Mouse (Mus musculus) right cerebral cortex, postnatal 25 days (tissue): ENCODE results near the gene Scn5a.

Experiments
- DNase-seq: peaks from one replicate; pipeline ENCODE4 v3.0.0; 2022

The Scn5a gene

DNA sequence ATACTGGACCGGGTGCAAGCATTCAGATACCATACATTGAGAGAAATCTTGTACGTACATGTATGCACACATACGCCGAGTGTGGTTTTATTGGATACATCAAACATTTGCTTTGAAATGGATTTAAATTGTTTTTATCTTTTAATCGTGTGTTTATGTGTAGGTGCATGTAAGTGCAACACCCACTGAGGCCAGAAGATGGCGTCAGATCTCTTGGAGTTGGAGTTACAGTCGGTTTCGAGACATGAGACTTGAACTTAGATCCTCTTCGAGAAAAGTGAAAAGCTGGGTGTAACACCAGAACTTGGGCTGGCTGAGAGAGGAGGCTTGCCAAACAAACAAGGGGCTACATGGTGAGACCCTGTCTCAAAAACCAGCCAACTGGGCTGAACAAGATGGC is 75.2 kb downstream of the Scn5a start:
- DNase-seq, result no peak

DNA sequence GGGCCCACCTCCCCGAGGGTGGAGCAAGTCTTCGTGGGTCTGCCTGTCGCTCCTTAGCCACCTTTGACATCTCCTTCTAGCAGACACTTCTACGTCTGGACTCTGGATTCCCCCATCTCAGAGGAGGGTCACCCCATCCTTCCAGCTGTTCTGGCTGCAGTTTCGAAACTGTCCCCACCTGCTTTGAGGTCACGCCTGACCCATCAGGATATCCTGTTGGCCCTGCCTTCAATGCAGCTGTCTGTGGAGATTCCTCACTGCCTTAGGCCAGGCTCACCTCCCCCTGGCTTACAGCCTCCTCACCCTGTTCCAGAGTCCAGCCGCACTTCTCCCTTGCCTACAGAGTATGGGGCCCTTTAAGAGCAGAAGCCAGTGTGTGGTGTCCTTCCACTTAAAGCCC is 79.9 kb downstream of the Scn5a start:
- DNase-seq, result no peak

DNA sequence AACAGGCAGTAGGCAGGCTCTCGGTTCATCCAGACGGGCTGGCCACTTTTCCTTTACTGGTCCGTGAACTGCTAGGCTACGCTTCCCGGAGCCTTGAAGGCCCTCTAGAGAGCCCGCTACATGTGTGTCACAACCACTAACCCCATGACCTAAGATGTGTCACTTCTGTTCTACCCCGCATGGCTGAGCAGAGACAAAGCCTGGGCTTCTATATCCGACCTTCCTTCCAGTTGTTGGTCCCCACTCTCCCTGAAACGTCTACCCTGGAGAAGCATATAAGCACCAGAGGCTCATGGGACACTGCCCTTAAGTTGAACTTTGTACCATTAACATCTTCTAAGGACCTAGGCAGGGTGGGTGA is 80.6 kb downstream of the Scn5a start:
- no peak for DNase-seq

DNA sequence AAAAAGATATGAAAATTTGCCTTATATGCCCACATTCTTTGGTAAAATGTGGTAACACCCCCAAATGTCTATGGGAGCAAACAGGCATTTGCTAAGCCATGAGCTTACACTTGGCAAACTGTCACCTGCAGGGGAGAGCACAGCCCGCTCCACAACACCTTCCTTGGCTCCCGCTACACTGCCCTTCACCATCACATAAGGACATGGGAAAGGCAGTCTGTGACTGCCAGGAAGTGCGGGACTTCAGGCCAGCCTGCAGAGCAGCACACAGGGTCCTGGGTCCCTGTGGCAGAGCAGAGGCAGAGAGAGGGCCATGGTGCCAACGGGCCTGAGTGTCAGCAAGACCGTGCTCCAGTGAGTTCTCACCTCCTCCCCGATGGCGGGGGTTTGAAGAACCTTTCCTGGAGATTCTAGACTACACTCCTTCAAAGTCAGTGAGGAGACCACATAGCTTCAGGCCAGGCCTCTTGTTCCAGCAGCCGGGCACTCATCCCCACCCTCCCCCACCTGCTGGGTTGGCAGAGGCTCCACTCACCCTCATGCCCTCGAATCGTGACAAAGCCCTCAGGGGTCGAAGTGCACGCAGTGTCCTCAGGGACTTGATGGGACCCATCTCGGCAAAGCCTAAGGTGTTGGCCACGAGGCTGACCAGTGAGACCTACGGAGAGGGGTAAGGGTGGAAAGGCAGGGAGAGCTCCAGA is 81.1 kb downstream of the Scn5a start:
- no peak for DNase-seq

DNA sequence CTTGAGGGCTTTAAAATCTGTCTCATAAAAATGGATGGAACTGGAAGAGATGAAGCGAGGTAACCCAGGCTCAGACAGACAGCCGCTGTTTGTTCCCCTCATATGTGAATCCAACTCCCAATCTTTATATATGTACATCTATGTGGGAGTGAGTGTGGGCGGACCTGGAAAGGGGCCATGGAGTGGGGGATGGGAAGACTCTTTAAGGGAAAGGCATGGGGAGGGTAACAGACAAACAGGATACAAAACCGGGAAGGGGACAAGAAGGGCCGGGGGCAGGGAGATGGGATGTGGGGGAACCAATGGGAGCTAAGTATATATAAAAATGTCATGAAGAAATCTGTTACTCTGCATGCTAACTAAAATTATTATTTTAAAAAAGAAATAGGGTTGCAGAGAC is 81.9 kb downstream of the Scn5a start:
- DNase-seq, result peak; percentile 18

DNA sequence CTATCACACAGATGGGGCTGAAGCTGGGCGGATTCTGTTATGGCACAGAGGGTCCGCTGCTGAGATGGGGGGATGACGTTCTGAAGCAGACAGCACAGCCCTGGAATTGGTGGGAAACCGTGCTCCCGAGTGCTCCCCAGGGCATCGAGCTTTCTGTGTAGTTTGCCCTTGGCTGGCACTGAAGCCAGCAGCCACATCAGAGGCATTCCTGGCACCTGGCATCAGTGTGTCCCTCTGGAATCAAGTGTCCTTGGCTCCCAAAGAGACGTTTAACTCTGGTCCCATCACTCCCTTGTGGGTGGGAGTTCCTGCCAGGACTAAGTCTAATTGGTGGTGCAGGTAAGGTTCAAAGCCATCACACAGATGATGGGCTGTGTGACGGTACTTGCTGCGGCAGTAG is 82.5 kb downstream of the Scn5a start:
- DNase-seq, result no peak

DNA sequence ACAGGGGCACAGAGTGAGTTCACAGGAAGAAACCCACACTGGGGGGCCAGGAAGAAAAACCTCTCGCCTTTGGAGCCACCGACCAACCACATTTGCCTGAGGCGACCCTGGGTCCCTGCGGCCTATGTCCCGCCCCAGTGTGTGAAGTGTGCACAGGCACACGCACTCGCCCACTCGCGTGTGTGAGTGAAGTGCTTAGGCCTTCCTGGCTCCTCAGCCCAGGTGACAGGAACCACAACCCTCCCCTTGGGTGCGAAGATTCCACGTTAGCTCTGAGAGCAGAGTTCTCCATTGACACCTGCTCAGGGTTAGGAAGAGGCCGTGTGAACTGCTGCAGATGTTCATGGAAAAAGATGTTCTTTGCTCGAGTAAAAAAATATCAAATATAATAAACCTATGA is 93.9 kb downstream of the Scn5a start:
- DNase-seq, result no peak

DNA sequence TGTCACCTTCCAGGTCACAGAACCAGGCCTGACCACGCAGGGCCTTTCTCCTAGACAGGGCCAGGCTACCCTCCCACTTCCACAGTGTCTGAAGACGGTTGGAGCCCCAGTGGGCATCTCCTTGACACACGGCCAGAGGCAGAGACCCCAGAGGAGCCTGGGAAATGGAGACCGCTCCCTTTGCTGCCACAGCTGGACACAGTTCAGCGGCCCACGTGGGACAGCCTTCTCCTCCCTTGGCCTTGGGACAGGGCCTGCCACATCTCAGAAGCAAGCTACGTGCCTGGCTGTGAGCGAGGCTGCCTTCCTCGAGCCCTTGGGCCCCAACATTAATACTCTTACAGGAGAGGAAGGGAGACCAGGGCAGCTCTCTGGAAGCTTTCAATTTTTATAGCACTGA is 94.4 kb downstream of the Scn5a start:
- DNase-seq, result no peak

DNA sequence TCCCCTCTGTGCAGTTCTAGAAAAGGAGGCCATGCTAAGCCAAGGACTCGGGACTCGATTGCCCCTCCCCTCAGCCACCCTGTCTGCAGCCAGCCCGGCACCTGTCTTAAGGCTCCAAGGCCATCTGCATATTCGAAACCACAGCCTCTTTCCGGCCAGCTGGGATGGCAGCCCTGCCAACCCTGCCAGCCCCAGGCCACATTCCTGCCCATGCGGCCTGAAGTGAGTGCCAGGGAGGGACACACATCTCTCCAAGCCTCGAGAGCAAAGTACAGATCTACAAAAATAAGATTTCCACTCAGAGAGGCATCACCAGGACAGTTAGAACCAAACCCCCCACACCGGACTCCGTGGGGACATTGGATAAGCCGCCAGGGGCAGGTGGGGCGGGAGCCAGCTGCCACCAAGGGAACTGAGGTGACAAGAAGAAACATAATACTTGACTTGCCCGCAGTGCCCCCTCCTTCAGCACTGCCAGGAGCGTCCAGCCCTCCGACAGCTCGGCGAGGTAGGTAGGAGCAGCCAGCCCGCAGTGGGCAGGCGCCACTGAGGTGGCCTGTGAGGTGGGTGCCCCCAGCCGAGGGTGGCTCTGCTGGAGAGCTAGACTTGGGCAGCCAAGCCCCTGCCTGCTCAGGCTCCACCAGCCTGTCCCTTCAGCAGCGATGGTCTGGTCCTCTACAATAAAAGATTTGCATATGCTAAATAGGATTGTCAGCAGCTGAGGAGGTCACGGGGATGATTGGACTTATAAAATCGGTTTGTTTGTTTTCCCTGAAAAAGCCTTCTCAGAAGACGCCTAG is 95.1 kb downstream of the Scn5a start:
- no peak for DNase-seq

DNA sequence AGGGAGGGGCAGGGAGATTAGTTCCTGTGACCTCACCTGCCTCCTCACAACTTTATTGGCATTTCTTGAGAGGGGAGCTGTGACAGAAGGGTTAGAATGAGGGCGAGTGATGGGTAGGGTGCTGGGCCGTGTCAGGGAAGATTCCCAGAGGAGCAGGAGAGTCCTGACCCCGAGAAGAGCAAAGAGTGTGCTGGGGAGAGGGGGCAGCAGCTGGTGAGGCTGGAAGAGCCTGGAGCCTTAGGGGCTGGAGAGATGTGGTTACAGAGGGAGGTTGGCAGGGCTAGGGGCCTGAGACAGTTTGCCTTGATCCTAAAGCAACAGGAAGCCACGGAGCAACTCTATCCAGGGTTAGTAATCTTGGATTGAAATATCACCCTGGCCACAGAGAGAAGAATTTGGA is 97.2 kb downstream of the Scn5a start:
- no peak for DNase-seq

DNA sequence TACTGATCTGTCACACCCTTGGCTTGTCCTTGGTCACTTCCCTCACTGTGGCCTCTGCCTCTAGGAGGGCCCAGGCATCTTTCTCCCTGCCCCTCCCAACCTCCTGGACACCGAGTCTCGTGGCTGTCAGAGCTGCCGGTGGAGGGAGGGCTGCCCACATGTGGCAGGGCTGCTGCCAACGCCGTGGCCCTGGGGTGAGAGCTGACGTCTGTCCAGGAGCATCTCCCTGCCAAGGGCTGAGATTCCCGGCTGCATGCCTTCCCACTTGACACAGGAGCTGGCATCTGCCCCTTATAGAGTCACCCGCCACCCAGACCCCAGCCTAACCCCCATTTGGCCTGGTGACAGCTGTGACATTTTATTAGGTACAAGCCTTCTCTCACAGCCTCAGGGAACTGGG is 99.5 kb downstream of the Scn5a start:
- DNase-seq, result no peak

DNA sequence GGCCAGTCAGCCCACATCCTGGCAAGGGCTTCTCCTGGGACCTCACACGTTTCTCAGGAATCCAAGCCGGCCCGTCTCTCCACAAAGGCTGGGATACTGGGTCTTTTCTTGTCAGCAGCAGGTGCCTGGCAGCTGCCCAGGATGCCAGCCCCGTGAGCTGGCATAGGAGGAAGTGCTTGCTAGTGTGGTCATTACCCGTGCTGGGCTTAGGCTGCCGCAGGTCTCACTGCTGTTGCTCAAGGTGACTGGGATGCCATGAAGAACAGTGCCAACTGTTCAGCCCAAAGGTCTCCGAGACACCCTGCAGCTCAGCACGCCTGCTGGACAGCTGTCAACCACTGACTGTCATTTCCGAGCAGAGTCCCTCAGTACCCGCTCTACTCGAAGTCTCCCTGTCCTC is 100.5 kb downstream of the Scn5a start:
- no peak for DNase-seq

DNA sequence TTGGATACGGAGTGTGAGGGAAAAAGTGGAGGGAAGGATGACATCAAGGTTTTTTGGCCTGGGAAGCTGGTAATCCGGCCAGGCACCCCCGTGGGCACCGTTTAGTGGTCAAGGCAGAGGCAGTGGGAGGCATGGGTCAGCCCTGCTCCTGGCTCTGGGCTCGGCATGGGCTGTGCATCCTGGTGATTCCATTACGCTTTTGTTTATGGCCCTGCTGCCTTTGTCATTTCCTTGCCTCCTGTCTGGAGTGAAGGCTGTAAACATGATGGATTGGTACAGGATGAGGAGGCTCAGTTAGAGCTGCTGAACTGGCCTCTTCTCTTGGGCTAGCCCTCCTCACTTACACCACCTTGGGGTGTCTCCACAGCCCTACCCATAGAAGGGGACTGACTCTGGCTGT is 101.1 kb downstream of the Scn5a start:
- DNase-seq, result no peak

DNA sequence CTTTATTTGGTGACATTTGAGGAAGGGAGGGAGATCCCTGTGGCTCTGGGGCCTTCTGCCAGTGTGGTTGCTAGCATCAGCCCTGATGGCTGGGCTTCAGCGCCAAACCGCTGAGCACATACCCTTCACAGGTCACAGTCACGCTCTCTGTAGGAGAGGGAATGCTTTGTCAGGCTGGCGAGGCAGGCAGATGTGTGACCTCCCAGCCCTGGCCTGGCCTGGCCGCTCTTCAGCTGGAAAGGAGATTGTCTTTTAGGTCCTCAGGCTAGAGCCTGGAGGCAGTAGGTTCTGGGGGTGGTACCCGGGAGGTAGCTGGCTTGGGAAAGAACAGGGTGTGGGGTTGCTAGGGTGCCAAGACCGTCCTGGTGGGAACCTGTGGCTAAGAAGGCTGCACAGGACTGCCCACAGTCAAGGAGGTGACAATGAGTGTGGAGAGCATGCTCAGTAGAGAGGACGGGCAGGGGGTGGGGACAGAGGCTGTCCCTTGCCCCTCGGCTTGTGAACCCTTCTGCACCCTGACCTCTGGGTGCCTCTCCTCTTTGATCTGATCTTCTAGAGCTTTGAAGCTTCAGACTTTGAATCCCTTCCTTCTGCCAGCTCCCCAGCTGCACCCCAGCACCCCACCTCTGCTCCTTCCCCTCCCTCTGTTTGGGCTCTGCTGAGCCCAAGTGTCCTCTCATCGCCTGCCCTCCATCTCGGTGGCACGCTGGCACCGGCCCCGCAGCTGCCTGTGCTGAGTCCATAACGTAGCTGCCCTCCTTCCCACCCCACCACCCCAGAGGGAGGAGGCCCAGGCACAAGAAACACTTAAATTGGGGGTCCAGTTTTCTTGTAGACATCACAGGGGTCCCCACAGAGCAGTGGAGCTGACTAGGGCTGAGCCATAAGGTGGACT is 103.9 kb downstream of the Scn5a start:
- DNase-seq, result no peak

DNA sequence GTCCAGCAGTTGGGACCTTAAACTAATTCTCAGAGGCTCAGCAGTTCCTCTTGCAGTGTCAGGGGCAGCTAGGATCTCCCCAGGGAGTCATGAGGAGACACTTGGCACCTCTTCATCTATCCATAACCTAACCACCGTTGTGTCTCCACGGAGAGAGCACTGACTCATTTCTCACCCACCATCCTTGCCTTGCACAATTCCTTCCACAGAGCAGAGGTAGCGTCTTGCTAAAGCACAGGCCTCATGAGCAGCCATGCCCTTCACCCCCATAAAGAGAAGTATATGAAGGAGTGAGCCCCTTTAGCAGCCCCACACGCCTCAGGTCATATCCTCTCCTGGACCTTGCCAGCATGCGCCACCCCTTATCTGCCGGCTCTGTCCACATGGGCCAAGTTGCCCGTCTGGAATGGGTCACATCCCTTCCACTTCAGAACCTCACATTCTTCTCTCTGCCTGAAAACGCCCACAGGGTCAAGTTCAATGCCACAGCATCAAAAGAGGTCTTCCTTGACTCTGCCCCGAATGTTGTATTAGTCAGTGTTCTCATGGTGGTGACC is 105.1 kb downstream of the Scn5a start:
- DNase-seq, result no peak

DNA sequence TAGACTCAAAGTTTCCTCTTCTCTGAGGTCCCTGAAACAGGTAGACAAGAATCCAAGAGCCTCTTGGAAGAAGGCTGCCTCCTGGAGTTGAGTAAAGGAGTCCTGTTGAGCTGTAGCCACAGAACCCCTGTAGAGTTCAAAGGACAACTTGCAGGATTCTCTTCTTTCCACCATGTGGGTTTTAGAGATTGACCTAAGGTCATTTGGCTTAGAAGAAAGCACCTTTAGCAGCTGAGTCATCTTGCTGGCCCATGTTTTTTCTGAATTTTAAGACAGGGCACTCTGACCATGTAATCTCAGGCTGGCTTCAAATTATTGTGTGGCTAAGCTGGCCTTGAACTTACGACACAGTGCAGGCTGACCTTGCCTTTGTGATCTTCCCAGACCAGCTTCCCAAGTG is 105.8 kb downstream of the Scn5a start:
- no peak for DNase-seq

DNA sequence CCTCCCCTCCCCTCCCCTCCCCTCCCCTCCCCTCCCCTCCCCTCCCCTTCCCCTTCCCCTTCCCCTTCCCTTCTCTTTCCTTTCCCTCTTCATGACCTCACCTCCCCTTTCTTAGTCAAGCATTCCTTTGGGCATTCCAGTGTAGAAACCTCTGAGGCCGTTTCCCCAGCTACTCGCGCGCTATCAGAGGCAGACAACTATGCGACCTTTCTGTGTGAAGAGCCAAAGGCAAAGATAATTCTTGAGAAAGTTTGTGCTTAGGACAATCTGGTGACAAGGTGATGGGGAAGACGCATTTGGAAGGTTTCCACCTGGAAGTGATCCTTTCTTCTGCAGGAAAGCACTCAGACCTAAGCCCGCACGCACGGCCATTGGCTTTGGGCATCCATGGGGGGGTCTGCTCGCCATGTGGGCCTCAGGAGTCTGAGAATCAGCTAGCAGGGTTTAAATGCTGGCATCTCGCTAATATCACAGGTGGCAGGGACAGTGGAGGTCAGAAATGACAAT is 106.4 kb downstream of the Scn5a start:
- DNase-seq, result no peak

DNA sequence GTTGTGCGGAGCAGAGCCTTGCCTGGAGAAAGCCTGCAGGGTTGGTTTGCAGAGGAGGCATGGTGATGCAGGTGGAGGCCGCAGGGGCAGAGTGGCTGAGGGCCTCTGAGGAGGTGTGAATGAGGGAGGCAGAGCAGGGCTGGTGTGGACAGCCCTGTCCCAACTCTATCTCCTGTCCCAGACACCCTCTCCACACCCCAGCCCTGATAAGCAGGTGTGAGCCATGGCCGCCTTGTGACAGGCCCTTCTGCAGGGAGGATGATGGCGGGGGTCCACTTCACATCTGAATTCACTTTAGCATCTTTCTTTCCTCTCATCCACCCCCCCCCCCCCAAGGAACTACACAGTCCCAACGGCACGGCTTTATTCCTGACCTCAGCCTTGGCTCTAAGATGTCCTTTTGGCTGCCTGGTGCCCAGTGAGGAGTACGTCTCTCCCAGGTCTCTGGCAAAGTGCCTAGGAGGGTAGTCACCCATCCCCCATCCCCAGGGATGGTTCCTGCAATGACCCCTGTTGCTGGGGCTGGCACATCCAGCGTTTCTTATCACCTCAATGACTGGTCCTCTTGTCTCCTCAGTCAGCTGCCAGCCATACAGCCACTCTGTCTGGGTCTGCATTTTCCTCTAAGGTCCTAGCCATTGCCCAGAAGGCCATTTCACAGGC is 109.0 kb downstream of the Scn5a start:
- no peak for DNase-seq

DNA sequence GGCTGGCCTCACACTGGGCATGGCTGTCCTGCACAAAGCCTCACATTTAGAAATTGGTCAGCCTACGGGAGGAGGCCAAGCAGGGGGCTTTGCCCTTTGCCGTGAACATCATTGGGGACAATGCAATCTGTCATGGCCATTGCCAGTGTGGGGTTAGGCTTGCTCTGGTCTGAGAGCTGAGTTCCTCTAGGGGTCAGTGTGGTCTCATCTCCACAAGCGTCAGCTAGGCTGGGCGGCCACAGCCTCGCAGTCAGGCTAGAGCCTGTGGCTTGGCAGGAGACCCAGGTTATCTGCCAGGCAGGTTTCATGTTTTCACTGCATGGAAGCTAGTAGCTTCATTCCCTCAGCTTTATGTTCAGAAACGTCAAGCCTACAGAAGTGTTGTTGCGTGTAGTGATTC is 113.2 kb downstream of the Scn5a start:
- DNase-seq, result no peak

DNA sequence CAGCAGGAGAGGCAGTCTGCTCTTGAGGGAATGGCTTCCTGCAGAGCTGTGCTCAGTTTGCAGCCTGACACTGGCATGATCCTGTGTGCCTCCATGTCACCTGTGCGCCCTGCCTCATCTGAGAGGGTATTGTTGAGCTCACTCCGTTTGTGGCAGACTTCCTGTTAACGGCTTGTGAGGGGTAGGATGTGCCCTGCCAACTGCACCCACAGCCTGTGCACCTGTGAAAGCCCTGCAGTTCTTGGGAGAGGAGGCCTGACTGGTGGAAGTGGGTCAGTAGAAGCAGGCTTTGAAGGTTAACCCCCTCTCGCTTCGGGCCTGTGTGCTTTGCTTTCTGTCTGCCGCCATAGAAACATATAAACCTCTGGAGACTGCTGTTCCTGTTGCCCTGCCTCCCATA is 113.8 kb downstream of the Scn5a start:
- DNase-seq, result no peak

DNA sequence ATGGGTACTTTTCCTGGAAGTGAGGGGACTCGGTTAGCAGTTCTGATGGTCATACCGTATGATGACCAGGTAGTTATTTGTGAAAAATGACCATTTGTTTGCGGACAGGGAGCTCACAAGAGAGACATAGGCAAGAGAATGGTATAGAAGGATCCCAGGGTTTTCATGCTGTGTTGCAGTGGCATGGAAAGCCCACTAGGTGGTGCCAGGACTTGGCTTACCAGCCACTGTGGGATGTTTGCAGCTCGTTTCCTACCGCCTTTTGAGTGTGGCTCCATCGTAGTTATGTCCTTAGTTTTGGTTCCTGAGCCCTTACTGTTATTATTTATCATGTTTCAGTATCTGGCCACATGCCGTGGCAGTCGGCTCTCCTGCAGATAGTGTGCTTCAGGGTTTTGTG is 118.4 kb downstream of the Scn5a start:
- DNase-seq, result peak; percentile 72

DNA sequence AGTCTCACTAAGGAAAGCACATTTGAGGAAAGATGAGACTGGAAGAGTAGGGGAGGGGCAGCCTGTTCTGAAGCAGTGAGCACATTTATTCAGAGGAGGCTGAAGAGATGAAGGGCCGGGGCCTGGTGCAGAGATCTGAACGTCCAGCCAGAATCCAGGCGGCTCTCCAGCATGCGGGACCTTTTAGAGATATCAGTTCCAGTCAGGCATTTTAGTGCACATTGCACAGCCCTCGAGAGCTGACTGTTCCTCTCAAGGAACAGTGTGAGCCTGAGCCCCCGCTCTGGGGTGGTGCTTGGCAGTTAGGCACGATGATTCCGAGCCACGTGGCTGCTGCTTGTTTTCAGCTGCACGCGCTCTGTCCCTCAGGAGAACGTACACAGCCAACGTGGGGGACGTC is 121.7 kb downstream of the Scn5a start:
- DNase-seq, result no peak

DNA sequence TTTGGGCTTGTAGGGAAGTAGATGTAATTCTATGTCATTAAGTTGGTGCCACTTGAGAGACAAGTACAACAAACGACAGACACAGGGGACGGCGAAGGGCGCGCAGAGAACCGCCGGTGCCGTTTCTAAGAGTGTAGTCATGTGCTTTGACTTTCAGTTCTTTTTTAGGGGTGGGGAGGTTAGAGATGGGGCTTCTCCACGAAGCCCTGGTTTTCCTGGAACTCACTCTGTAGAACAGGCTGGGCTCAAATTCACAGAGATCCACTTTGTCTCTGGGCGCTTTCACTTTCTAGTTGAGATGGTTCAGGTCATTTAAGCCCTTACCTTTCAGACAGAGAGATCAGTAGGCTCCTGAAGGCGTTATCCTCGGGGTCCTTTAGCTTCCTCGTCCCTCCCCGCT is 122.8 kb downstream of the Scn5a start:
- DNase-seq, result no peak
